Mouse (Mus musculus) E14TG2a.4 (cell line): ENCODE measurements around the gene Grin2d.

ENCODE experiments used
- H3K27me3 ChIP-seq: 2 replicates; pipeline ENCODE4 v1.6.1; 2014; ENCODE audit warnings: low read length, control low read depth; ENCODE audit not compliant: insufficient read depth
- H3K36me3 ChIP-seq: 2 replicates; pipeline ENCODE4 v1.6.1; 2014; ENCODE audit warnings: low read length, control low read depth; ENCODE audit not compliant: insufficient read depth
- H3K4me1 ChIP-seq: replicated peaks from 2 replicates; pipeline ENCODE4 v1.6.1; 2014; ENCODE audit warnings: low read depth, low read length, control low read depth
- H3K4me3 ChIP-seq: replicated peaks from 2 replicates; pipeline ENCODE4 v1.5.1; 2014; ENCODE audit warnings: mild to moderate bottlenecking, low read length
- H3K9me3 ChIP-seq: 2 replicates; pipeline ENCODE4 v1.6.1; 2014; ENCODE audit warnings: low read length, control low read depth
- CTCF ChIP-seq: conservative IDR thresholded peaks from 2 replicates; pipeline ENCODE4 v1.5.1; 2014; ENCODE audit warnings: low read length
- NANOG ChIP-seq: IDR thresholded peaks from 2 replicates; pipeline ENCODE4 v1.6.1; 2014; ENCODE audit warnings: borderline replicate concordance, low read length, mixed read lengths
- POU5F1 ChIP-seq: IDR thresholded peaks from 2 replicates; pipeline ENCODE4 v1.6.1; 2014; ENCODE audit warnings: low read length, borderline replicate concordance

Grin2d gene

GRCm38 (mm10) chr7:45800001-45800400 is 78.2 kb downstream of the Grin2d start:
- TF ChIP-seq POU5F1 (no peak), NANOG (no peak), CTCF (no peak)
- Histone ChIP-seq H3K4me3 (peak overlapping the region; percentile 66), H3K4me1 (peaks cover 48% of the 10 kb centered on the region), H3K9me3 (no peaks in the 10 kb centered on the region), H3K36me3 (peaks cover 10% of the 10 kb centered on the region), H3K27me3 (peaks cover 14% of the 10 kb centered on the region)

- Histone ChIP-seq H3K4me1 (peaks cover 56% of the 10 kb centered on the region), H3K36me3 (peaks cover 10% of the 10 kb centered on the region)
- TF ChIP-seq NANOG, result no peak
- TF ChIP-seq CTCF, result no peak
- TF ChIP-seq POU5F1, result no peak
These were observed 79.2 kb downstream of the Grin2d start for GRCm38 (mm10) chr7:45798931-45799330.

GRCm38 (mm10) chr7:45798511-45798836 is 79.7 kb downstream of the Grin2d start:
- H3K4me1 ChIP-seq, result peaks cover 60% of the 10 kb centered on the region
- peaks cover 8% of the 10 kb centered on the region for H3K36me3 ChIP-seq
- no peak for TF ChIP-seq CTCF
- no peak for TF ChIP-seq POU5F1
- no peak for TF ChIP-seq NANOG
- H3K9me3 ChIP-seq, result no peaks in the 10 kb centered on the region
- H3K4me3 ChIP-seq, result peak overlapping the region; percentile 78
- peaks cover 28% of the 10 kb centered on the region for H3K27me3 ChIP-seq

More at GRCm38 (mm10) chr7:45798931-45799330, 79.2 kb downstream of the Grin2d start:
- no peaks in the 10 kb centered on the region for H3K9me3 ChIP-seq
- H3K4me3 ChIP-seq, result 0 out of 2 replicates have a peak overlapping the region, but pooled peaks have one; percentile 20
- peaks cover 24% of the 10 kb centered on the region for H3K27me3 ChIP-seq

- H3K4me1 ChIP-seq, result peaks cover 66% of the 10 kb centered on the region
- peak overlapping the region; percentile 78 for H3K4me3 ChIP-seq
- H3K9me3 ChIP-seq, result no peaks in the 10 kb centered on the region
- H3K36me3 ChIP-seq, result peaks cover 4% of the 10 kb centered on the region
- TF ChIP-seq NANOG (no peak), CTCF (no peak), POU5F1 (no peak)
- H3K27me3 ChIP-seq, result peaks cover 32% of the 10 kb centered on the region
These were observed 80.3 kb downstream of the Grin2d start for GRCm38 (mm10) chr7:45797661-45798510.

- H3K27me3 ChIP-seq, result peaks cover 34% of the 10 kb centered on the region
- no peaks in the 10 kb centered on the region for H3K9me3 ChIP-seq
- H3K4me1 ChIP-seq, result peaks cover 69% of the 10 kb centered on the region
- peak overlapping the region; percentile 78; the same call in 1 of the 2 replicates for H3K4me3 ChIP-seq
- TF ChIP-seq CTCF (no peak), POU5F1 (no peak), NANOG (no peak)
- no peaks in the 10 kb centered on the region for H3K36me3 ChIP-seq
These were observed 81.2 kb downstream of the Grin2d start for GRCm38 (mm10) chr7:45796950-45797349.

GRCm38 (mm10) chr7:45794971-45795370 is 83.2 kb downstream of the Grin2d start:
- H3K4me3 ChIP-seq, result peak overlapping the region; percentile 71
- H3K27me3 ChIP-seq, result peaks cover 34% of the 10 kb centered on the region
- H3K9me3 ChIP-seq, result peaks cover 3% of the 10 kb centered on the region; the same call in 1 of the 2 replicates
- TF ChIP-seq NANOG (no peak), CTCF (no peak), POU5F1 (no peak)
- H3K4me1 ChIP-seq, result peaks cover 69% of the 10 kb centered on the region
- peaks cover 12% of the 10 kb centered on the region for H3K36me3 ChIP-seq

- TF ChIP-seq CTCF, result no peak
- no peak for TF ChIP-seq NANOG
- no peak for TF ChIP-seq POU5F1
- Histone ChIP-seq H3K27me3 (peaks cover 34% of the 10 kb centered on the region), H3K4me1 (peaks cover 61% of the 10 kb centered on the region), H3K36me3 (peaks cover 21% of the 10 kb centered on the region), H3K4me3 (peak overlapping the region; percentile 71), H3K9me3 (peaks cover 5% of the 10 kb centered on the region; the same call in 1 of the 2 replicates)
These were observed 84.1 kb downstream of the Grin2d start for GRCm38 (mm10) chr7:45793969-45794585.

- TF ChIP-seq CTCF (no peak), POU5F1 (no peak), NANOG (no peak)
- Histone ChIP-seq H3K27me3 (peaks cover 31% of the 10 kb centered on the region), H3K4me3 (peak overlapping the region; percentile 71), H3K36me3 (peaks cover 28% of the 10 kb centered on the region), H3K4me1 (peaks cover 59% of the 10 kb centered on the region), H3K9me3 (peaks cover 5% of the 10 kb centered on the region; the same call in 1 of the 2 replicates)
These were observed 84.9 kb downstream of the Grin2d start for GRCm38 (mm10) chr7:45793240-45793639.
